Mouse (Mus musculus): ENCODE results near the gene Cyb5b. TPM values are rescaled to one million over a fixed set of nuclear protein-coding genes. Genes with fewer than 3 reads are reported as not detected.

Cyb5b gene
- polyA plus RNA-seq, 1 experiment from 2014 or later: 54.9 TPM

DNA sequence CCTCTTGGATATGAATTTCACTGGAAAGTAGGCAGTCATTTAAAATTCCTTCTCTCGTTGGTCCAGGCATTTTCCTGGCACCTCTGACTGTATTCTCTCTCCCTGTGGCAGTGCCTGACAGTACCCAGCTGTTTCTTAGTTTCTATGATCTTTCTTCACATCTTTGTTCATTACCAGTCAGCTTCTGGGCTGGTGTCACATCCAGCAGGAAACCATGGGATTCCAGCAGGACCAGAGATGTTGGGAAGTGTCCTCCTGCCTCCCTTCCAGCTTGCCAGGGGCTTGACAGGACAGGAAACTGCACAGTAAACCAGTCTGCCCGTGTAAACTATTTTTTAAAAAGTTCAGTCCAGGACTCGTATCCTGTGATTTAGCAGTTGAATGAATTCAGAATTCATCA lies 34.6 kb downstream of the Cyb5b start:
- 69% methylated on average over 3 of the region's 3 CpGs for WGBS
- Histone ChIP-seq H3K4me1 (ENCODE audit: control insufficient read depth, insufficient read depth, low read length) (no peaks in the 10 kb centered on the region), H3K27ac (ENCODE audit: low read length) (no peak overlapping the region), H3K9me3 (replicated peaks; ENCODE audit: control insufficient read depth, low read length) (0 out of 2 replicates have a peak, but pooled peaks cover 2% of the 10 kb centered on the region), H3K9ac (ENCODE audit: low read length) (no peak overlapping the region), H3K36me3 (ENCODE audit: control insufficient read depth, insufficient read depth) (peaks cover 44% of the 10 kb centered on the region), H3K4me2 (ENCODE audit: low read depth, low read length) (no peak overlapping the region), H3K4me3 (ENCODE audit: low read length) (no peak overlapping the region), H3K27me3 (ENCODE audit: control insufficient read depth, insufficient read depth, low read length) (no peaks in the 10 kb centered on the region)
- no peak for ATAC-seq (replicated peaks; ENCODE audit: extremely low read depth, insufficient read depth, low FRiP score)

DNA sequence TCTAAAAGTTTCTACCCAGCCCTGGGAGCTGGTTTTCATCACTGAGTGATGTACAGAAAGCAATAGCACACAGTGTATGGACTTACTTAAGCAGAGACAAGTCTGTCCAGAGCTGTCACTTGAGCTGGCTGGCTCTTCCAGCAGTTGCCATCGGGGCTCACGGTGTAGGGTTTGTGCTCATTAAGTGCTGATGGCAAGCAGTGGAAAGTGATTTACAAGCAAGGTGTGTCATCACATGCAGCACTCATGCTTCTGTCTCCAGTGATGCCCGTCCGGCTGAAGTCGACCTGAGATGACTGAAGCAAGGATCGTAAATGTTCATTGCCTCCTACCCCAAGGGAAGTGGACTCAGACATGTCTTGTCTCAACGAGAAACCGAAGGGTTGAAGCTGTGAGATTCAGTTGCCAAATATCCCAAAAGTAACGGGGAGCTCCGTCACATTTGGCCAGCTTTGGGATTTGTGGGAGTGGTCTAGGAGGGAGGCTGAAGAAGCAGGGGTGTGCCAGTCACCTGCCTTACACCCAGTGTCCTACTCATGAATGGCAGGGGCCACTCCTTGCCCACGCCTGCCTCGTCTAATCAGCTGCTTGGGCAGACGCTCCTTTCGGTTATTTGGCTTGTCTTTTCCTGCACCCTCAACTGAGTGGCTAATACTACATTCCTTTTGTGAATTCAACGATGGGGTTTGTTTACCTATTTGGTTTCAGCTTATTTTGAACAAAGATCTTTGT lies 36.4 kb downstream of the Cyb5b start:
- 0 out of 2 replicates have a peak, but pooled peaks cover 2% of the 10 kb centered on the region for H3K9me3 ChIP-seq (replicated peaks; ENCODE audit: control insufficient read depth, low read length)
- H3K27ac ChIP-seq (ENCODE audit: low read length): no peak overlapping the region
- no peak for ATAC-seq (replicated peaks; ENCODE audit: extremely low read depth, insufficient read depth, low FRiP score)
- no peak overlapping the region for H3K4me3 ChIP-seq (ENCODE audit: low read length)
- H3K36me3 ChIP-seq (ENCODE audit: control insufficient read depth, insufficient read depth): peaks cover 34% of the 10 kb centered on the region
- no peaks in the 10 kb centered on the region for H3K4me1 ChIP-seq (ENCODE audit: control insufficient read depth, insufficient read depth, low read length)
- H3K4me2 ChIP-seq (ENCODE audit: low read depth, low read length): no peak overlapping the region
- no peak overlapping the region for H3K9ac ChIP-seq (ENCODE audit: low read length)
- 69% methylated on average over 15 of the region's 15 CpGs for WGBS
- H3K27me3 ChIP-seq (ENCODE audit: control insufficient read depth, insufficient read depth, low read length): no peaks in the 10 kb centered on the region

DNA sequence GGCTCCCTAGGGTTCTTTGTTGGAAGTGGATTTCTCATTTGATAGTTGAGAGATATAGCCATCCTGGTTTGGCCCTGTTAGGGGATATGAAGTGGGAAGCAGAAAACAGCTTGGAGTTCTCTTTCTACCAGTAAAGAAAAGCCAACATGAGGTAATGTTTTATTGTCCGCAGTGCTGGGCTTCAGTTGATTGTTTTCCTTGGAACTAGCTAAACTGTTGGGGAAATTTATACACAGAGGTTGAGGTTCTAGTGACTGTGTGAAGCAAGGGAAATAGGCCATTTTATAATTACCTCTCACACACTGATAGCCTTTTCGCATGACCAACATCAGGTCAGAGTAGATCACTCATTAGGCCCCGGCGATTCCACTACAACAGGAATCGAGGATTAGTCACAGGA lies 37.2 kb downstream of the Cyb5b start:
- H3K27ac ChIP-seq (ENCODE audit: low read length): no peak overlapping the region
- H3K9me3 ChIP-seq (replicated peaks; ENCODE audit: control insufficient read depth, low read length): no peaks in the 10 kb centered on the region
- peaks cover 28% of the 10 kb centered on the region for H3K36me3 ChIP-seq (ENCODE audit: control insufficient read depth, insufficient read depth)
- WGBS: 69% methylated on average over 5 of the region's 5 CpGs
- H3K4me3 ChIP-seq (ENCODE audit: low read length): no peak overlapping the region
- no peak for ATAC-seq (replicated peaks; ENCODE audit: extremely low read depth, insufficient read depth, low FRiP score)
- H3K4me2 ChIP-seq (ENCODE audit: low read depth, low read length): no peak overlapping the region
- no peaks in the 10 kb centered on the region for H3K27me3 ChIP-seq (ENCODE audit: control insufficient read depth, insufficient read depth, low read length)
- no peaks in the 10 kb centered on the region for H3K4me1 ChIP-seq (ENCODE audit: control insufficient read depth, insufficient read depth, low read length)
- H3K9ac ChIP-seq (ENCODE audit: low read length): no peak overlapping the region

DNA sequence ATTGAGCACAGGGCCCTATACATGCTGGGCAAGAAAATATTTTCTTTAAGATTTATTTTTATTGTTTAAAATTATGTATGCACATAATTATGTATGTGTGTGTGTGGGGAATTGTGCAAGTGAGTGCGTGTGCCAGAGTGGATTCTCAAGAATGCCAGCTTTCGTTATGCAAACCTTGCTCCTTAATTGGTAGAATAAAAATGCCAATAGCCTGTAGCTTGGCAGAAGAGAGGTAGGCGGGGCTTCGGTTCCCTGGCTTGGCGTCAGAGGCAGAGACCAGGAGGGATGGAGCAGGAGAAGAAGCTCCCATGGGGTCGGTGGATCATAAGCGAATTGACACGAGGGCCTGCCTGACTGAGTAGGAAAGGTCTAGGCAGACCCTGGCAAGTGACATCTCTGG lies 42.2 kb downstream of the Cyb5b start:
- Histone ChIP-seq H3K4me1 (ENCODE audit: control insufficient read depth, insufficient read depth, low read length) (no peaks in the 10 kb centered on the region), H3K27ac (ENCODE audit: low read length) (no peak overlapping the region), H3K4me2 (ENCODE audit: low read depth, low read length) (no peak overlapping the region), H3K36me3 (ENCODE audit: control insufficient read depth, insufficient read depth) (no peaks in the 10 kb centered on the region), H3K4me3 (ENCODE audit: low read length) (no peak overlapping the region), H3K9me3 (replicated peaks; ENCODE audit: control insufficient read depth, low read length) (no peaks in the 10 kb centered on the region), H3K27me3 (ENCODE audit: control insufficient read depth, insufficient read depth, low read length) (no peaks in the 10 kb centered on the region), H3K9ac (ENCODE audit: low read length) (no peak overlapping the region)
- 60% methylated on average over 8 of the region's 8 CpGs for WGBS
- no peak for ATAC-seq (replicated peaks; ENCODE audit: extremely low read depth, insufficient read depth, low FRiP score)

DNA sequence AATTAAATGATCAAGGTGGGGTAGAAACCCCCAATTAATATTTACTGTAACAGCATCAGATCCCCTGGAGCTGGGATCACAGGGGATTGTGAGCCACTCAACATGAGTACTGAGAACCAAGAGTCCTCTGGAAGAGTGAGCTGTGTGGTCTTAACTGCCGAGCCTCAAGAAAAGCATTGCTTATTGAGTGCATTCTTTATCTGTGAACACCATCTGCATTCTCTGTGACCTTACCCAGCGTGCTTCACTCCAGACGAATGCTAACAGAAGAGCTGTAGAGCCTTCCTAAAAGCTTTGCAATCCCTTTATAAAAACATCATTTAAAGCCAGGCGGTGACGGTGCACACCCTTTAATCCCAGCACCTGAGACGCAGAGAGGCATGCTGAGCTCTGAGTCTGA lies 42.9 kb downstream of the Cyb5b start:
- Histone ChIP-seq H3K27ac (ENCODE audit: low read length) (no peak overlapping the region), H3K9me3 (replicated peaks; ENCODE audit: control insufficient read depth, low read length) (no peaks in the 10 kb centered on the region), H3K4me2 (ENCODE audit: low read depth, low read length) (no peak overlapping the region), H3K9ac (ENCODE audit: low read length) (no peak overlapping the region), H3K36me3 (ENCODE audit: control insufficient read depth, insufficient read depth) (no peaks in the 10 kb centered on the region), H3K4me1 (ENCODE audit: control insufficient read depth, insufficient read depth, low read length) (no peaks in the 10 kb centered on the region), H3K27me3 (ENCODE audit: control insufficient read depth, insufficient read depth, low read length) (no peaks in the 10 kb centered on the region), H3K4me3 (ENCODE audit: low read length) (no peak overlapping the region)
- 73% methylated on average over 6 of the region's 6 CpGs for WGBS
- no peak for ATAC-seq (replicated peaks; ENCODE audit: extremely low read depth, insufficient read depth, low FRiP score)

DNA sequence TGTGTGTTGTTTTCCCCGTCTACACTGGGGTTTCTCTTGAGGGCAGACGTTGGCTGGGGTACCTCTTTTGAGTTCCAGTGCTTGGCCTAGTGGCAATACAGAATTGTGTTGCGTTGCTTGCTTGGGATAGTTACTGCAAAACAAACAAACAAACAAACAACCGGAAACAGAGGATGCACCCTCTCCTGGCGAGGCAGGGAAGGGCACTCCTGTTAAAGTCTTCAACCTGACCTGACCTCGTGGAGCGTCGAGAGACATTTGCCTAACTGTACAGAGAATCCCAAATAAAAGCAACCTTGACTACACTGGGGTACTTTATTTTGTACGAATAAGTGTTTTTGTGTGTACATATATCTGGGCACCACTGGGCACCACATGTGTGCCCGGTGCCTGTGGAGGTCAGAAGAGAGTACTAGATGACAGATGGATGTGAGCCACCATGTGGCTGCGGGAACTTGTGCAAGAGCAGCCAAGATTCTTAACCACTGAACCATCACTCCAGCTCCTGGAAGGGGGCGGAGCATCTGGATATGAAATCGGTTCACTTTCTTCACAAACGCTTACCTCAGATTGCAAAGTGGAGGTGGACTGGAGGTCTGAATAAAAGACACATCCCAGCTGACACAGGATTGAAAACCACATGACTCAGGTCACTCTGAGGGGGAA lies 44.5 kb downstream of the Cyb5b start:
- Histone ChIP-seq H3K4me2 (ENCODE audit: low read depth, low read length) (no peak overlapping the region), H3K9me3 (replicated peaks; ENCODE audit: control insufficient read depth, low read length) (no peaks in the 10 kb centered on the region), H3K4me3 (ENCODE audit: low read length) (no peak overlapping the region), H3K27ac (ENCODE audit: low read length) (no peak overlapping the region), H3K27me3 (ENCODE audit: control insufficient read depth, insufficient read depth, low read length) (no peaks in the 10 kb centered on the region), H3K9ac (ENCODE audit: low read length) (no peak overlapping the region), H3K4me1 (ENCODE audit: control insufficient read depth, insufficient read depth, low read length) (no peaks in the 10 kb centered on the region), H3K36me3 (ENCODE audit: control insufficient read depth, insufficient read depth) (no peaks in the 10 kb centered on the region)
- no peak for ATAC-seq (replicated peaks; ENCODE audit: extremely low read depth, insufficient read depth, low FRiP score)
- WGBS: 87% methylated on average over 14 of the region's 14 CpGs

DNA sequence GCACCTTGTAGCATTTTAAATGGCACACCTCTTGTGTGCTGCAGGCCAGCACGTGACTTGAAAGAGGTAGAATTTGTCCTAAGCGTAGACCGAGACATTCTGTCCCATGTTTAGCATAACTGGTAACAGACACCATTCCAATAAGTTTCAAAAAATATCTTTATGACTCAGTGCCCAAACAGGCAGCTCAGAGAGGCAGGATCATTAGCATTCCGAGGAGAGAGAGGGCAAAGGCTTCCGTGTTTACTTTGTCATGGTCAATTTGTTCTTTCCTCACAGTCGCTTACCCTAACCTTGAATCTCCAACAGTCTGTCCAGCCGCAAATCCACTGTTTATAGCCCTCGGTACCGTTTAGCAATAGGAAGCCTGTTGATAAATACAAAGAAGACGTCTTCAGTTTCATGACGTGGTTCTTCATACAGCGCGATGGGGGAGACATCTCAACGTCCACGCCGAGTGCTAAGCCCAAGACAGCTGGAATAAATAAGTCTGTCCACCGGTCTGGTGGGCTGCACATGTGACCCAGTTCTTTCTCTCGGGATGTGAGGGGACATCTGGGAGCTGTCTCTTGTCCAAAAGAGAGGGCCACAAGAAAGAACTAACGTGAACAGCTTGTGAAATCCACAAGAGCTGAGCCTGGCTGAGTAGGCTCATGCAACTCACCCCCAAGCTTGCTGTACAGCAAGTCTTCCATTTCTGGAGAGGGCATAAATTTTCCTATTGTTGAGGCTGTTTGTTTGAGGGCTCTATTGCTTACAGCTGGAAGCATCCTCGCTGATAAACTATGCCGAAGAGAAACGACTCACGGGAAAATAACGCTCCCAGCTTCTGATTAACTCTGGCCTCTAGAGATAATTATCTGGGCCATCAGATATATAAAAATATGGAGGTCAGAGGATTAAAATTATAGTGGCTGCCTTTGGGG lies 47.7 kb downstream of the Cyb5b start:
- H3K27ac ChIP-seq (ENCODE audit: low read length): no peak overlapping the region
- WGBS: 71% methylated on average over 24 of the region's 24 CpGs
- no peak overlapping the region for H3K4me2 ChIP-seq (ENCODE audit: low read depth, low read length)

DNA sequence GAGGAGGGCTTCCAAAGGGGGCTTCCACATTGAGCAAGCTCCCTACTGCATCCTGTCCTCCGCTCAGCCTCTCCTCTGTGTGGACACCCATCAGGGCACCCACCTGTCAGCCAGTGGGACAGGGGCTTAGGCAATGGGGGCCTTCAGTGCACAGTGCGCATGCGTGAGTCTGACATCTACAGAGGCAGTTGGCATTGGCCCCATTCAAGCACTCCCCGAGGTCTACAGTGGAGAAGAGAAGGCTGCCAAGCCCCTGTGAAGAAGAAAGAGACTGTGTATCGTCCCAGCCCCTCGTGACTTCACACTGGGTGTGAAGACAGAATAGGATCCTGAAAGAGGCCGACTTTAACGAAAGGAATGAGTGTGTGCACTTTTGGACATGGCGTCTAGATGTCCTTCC lies 54.7 kb downstream of the Cyb5b start:
- WGBS: 79% methylated on average over 9 of the region's 9 CpGs
- no peak for ATAC-seq (replicated peaks; ENCODE audit: extremely low read depth, insufficient read depth, low FRiP score)

More for the DNA sequence above, 47.7 kb downstream of the Cyb5b start:
- Histone ChIP-seq H3K9me3 (replicated peaks; ENCODE audit: control insufficient read depth, low read length) (no peaks in the 10 kb centered on the region), H3K27me3 (ENCODE audit: control insufficient read depth, insufficient read depth, low read length) (no peaks in the 10 kb centered on the region), H3K4me1 (ENCODE audit: control insufficient read depth, insufficient read depth, low read length) (no peaks in the 10 kb centered on the region), H3K36me3 (ENCODE audit: control insufficient read depth, insufficient read depth) (no peaks in the 10 kb centered on the region), H3K4me3 (ENCODE audit: low read length) (no peak overlapping the region), H3K9ac (ENCODE audit: low read length) (no peak overlapping the region)
- ATAC-seq (replicated peaks; ENCODE audit: extremely low read depth, insufficient read depth, low FRiP score): no peak

More for the DNA sequence above, 54.7 kb downstream of the Cyb5b start:
- Histone ChIP-seq H3K27ac (ENCODE audit: low read length) (no peak overlapping the region; the same call in 1 of the 2 replicates), H3K4me1 (ENCODE audit: control insufficient read depth, insufficient read depth, low read length) (peaks cover 16% of the 10 kb centered on the region), H3K27me3 (ENCODE audit: control insufficient read depth, insufficient read depth, low read length) (no peaks in the 10 kb centered on the region), H3K4me3 (ENCODE audit: low read length) (no peak overlapping the region), H3K9me3 (replicated peaks; ENCODE audit: control insufficient read depth, low read length) (no peaks in the 10 kb centered on the region), H3K36me3 (ENCODE audit: control insufficient read depth, insufficient read depth) (no peaks in the 10 kb centered on the region), H3K9ac (ENCODE audit: low read length) (no peak overlapping the region), H3K4me2 (ENCODE audit: low read depth, low read length) (no peak overlapping the region)

All from heart, embryonic 16.5 days (tissue).